Mouse (Mus musculus) CH12.LX (cell line): Measurements from ENCODE around the gene Dbi. TPM values are rescaled to one million over a fixed set of nuclear protein-coding genes. Genes with fewer than 3 reads are reported as not detected.

Experiments
- DNase-seq: peaks from one replicate; pipeline ENCODE4 v3.0.0-alpha.2; 2013; ENCODE audit errors: extremely low read depth
- H3K27ac ChIP-seq: 2 replicates; pipeline ENCODE4 v1.5.1; 2012; ENCODE audit warnings: low read depth, mild to moderate bottlenecking, control low read depth, moderate library complexity; ENCODE audit not compliant: insufficient read depth
- H3K27me3 ChIP-seq: replicated peaks from 2 replicates; pipeline ENCODE3; 2012; ENCODE audit warnings: inconsistent platforms
- H3K36me3 ChIP-seq, 2 experiments: replicated peaks in 1 of 2; 2 replicates each; pipeline versions ENCODE3 to v1.6.1; 2012; ENCODE audit warnings: inconsistent platforms in 1 of 2, low read length in 1 of 2, mild to moderate bottlenecking in 1 of 2, mixed read lengths in 1 of 2, moderate library complexity in 1 of 2; ENCODE audit not compliant: control insufficient read depth in 1 of 2, insufficient read depth in 1 of 2
- H3K4me1 ChIP-seq, 2 experiments: 2 replicates each; pipeline ENCODE4 v1.6.1; 2012; ENCODE audit warnings: inconsistent platforms in 1 of 2, moderate library complexity in 1 of 2; ENCODE audit not compliant: insufficient read depth in 2 of 2, control insufficient read depth in 1 of 2
- H3K4me2 ChIP-seq: 2 replicates; pipeline ENCODE4 v1.6.1; 2012; ENCODE audit warnings: low read depth, mild to moderate bottlenecking, control low read depth; ENCODE audit not compliant: poor library complexity, insufficient read depth, severe bottlenecking
- H3K4me3 ChIP-seq, 3 experiments: fragments of 150-350 bp in 1 of 3; sonication (generic) in 1 of 3; replicated peaks in 1 of 3; 2 replicates each; pipeline versions ENCODE3 to v1.5.1; 2011 to 2012; ENCODE audit warnings: low read depth in 2 of 3, low read length in 2 of 3, mild to moderate bottlenecking in 2 of 3, moderate library complexity in 2 of 3, control low read depth in 1 of 3, improper control_type of control experiment in 1 of 3, inconsistent platforms in 1 of 3, mixed read lengths in 1 of 3; ENCODE audit not compliant: poor library complexity in 1 of 3
- H3K79me2 ChIP-seq: replicated peaks from 2 replicates; pipeline ENCODE4 v1.6.1; 2012; ENCODE audit warnings: mild to moderate bottlenecking, moderate library complexity; ENCODE audit not compliant: control insufficient read depth, poor library complexity, insufficient read depth, severe bottlenecking; ENCODE audit errors: extremely low read depth
- H3K9ac ChIP-seq: 2 replicates; pipeline ENCODE4 v1.6.1; 2012; ENCODE audit warnings: low read depth, mild to moderate bottlenecking, control low read depth, moderate library complexity; ENCODE audit not compliant: insufficient read depth
- H3K9me3 ChIP-seq: replicated peaks from 2 replicates; pipeline ENCODE3; 2012; ENCODE audit warnings: low read length, inconsistent platforms, mixed read lengths
- BHLHE40 ChIP-seq: IDR thresholded peaks from 2 replicates; pipeline ENCODE4 v1.6.1; 2011; ENCODE audit warnings: mild to moderate bottlenecking, low read depth, low read length, improper control_type of control experiment
- CHD2 ChIP-seq: IDR thresholded peaks from 2 replicates; pipeline ENCODE4 v1.6.1; 2011; ENCODE audit warnings: low read length, improper control_type of control experiment
- E2F4 ChIP-seq: IDR thresholded peaks from 2 replicates; pipeline ENCODE4 v1.6.1; 2011; ENCODE audit warnings: low read depth, low read length, improper control_type of control experiment; ENCODE audit not compliant: insufficient replicate concordance
- ELF1 ChIP-seq: IDR thresholded peaks from 2 replicates; pipeline ENCODE4 v1.6.1; 2014; ENCODE audit warnings: low read depth, mild to moderate bottlenecking, inconsistent platforms, low read length, improper control_type of control experiment
- EP300 ChIP-seq: IDR thresholded peaks from 2 replicates; pipeline ENCODE4 v1.6.1; 2011; ENCODE audit warnings: low read length, improper control_type of control experiment
- ETS1 ChIP-seq: conservative IDR thresholded peaks from 2 replicates; pipeline ENCODE4 v1.6.1; 2012; ENCODE audit warnings: low read depth, mild to moderate bottlenecking, inconsistent platforms, low read length, improper control_type of control experiment, moderate library complexity
- JUN ChIP-seq: IDR thresholded peaks from 2 replicates; pipeline ENCODE4 v1.6.1; 2011; ENCODE audit warnings: low read depth, mild to moderate bottlenecking, low read length, improper control_type of control experiment, moderate library complexity; ENCODE audit not compliant: insufficient read depth
- MAX ChIP-seq: IDR thresholded peaks from 2 replicates; pipeline ENCODE4 v1.6.1; 2011; ENCODE audit warnings: low read length, improper control_type of control experiment
- MEF2A ChIP-seq: IDR thresholded peaks from 2 replicates; pipeline ENCODE4 v1.6.1; 2014; ENCODE audit warnings: low read depth, mild to moderate bottlenecking, inconsistent platforms, low read length, improper control_type of control experiment, borderline replicate concordance
- MXI1 ChIP-seq: IDR thresholded peaks from 2 replicates; pipeline ENCODE4 v1.6.1; 2011; ENCODE audit warnings: mild to moderate bottlenecking, low read depth, low read length, improper control_type of control experiment
- MYC ChIP-seq: IDR thresholded peaks from 2 replicates; pipeline ENCODE4 v1.6.1; 2011; ENCODE audit warnings: low read depth, mild to moderate bottlenecking, improper control_type of control experiment, low read length
- NELFE ChIP-seq: IDR thresholded peaks from 2 replicates; pipeline ENCODE4 v1.6.1; 2011; ENCODE audit warnings: low read depth, low read length, improper control_type of control experiment
- POLR2A ChIP-seq: IDR thresholded peaks from 2 replicates; pipeline ENCODE4 v1.6.1; 2011; ENCODE audit warnings: low read depth, mild to moderate bottlenecking, improper control_type of control experiment, low read length
- POLR2AphosphoS2 ChIP-seq: IDR thresholded peaks from 2 replicates; pipeline ENCODE4 v1.6.1; 2011; ENCODE audit warnings: low read depth, low read length, improper control_type of control experiment
- RAD21 ChIP-seq: IDR thresholded peaks from 2 replicates; pipeline ENCODE4 v1.6.1; 2011; ENCODE audit warnings: low read depth, mild to moderate bottlenecking, low read length, improper control_type of control experiment, moderate library complexity
- RCOR1 ChIP-seq: conservative IDR thresholded peaks from 2 replicates; pipeline ENCODE4 v1.6.1; 2012; ENCODE audit warnings: low read depth, mild to moderate bottlenecking, inconsistent platforms, low read length, improper control_type of control experiment
- SMC3 ChIP-seq: IDR thresholded peaks from 2 replicates; pipeline ENCODE4 v1.6.1; 2011; ENCODE audit warnings: low read depth, low read length, improper control_type of control experiment
- TBP ChIP-seq: conservative IDR thresholded peaks from 2 replicates; pipeline ENCODE4 v1.6.1; 2011; ENCODE audit warnings: low read depth, low read length, improper control_type of control experiment
- TCF12 ChIP-seq: IDR thresholded peaks from 2 replicates; pipeline ENCODE4 v1.6.1; 2014; ENCODE audit warnings: low read depth, mild to moderate bottlenecking, inconsistent platforms, low read length, improper control_type of control experiment
- UBTF ChIP-seq: IDR thresholded peaks from 2 replicates; pipeline ENCODE4 v1.6.1; 2012; ENCODE audit warnings: low read depth, mild to moderate bottlenecking, inconsistent platforms, low read length, improper control_type of control experiment, moderate library complexity
- USF2 ChIP-seq: conservative IDR thresholded peaks from 2 replicates; pipeline ENCODE4 v1.6.1; 2011; ENCODE audit warnings: low read depth, low read length, improper control_type of control experiment
- ZC3H11A ChIP-seq: IDR thresholded peaks from 2 replicates; pipeline ENCODE4 v1.6.1; 2012; ENCODE audit warnings: low read depth, mild to moderate bottlenecking, inconsistent platforms, low read length, improper control_type of control experiment
- ZKSCAN1 ChIP-seq: IDR thresholded peaks from 2 replicates; pipeline ENCODE4 v1.6.1; 2012; ENCODE audit warnings: low read depth, inconsistent platforms, low read length, improper control_type of control experiment, borderline replicate concordance
- ZNF384 ChIP-seq: IDR thresholded peaks from 2 replicates; pipeline ENCODE4 v1.6.1; 2012; ENCODE audit warnings: low read depth, low read length, improper control_type of control experiment, inconsistent platforms
- dilution Hi-C: fragments of 300-500 bp; cut with MboI; formaldehyde crosslinking; loops from 2 replicates; pipeline ENCODE4 v1.14.3; 2020; ENCODE audit warnings: low sequenced_read_pairs; ENCODE audit not compliant: extremely low pct_unique_long_range_greater_than_20kb, extremely low pct_ligation_motif_present
- in situ Hi-C: fragments of 300-500 bp; cut with MboI; formaldehyde crosslinking; loops from 3 replicates; pipeline ENCODE4 v1.14.3; 2019; ENCODE audit warnings: low sequenced_read_pairs, low pct_ligation_motif_present, low pct_unique_long_range_greater_than_20kb, mixed read lengths
- polyA plus RNA-seq: library from polyadenylated mRNA; unstranded; fragments of >175 nt; gene quantifications from 2 replicates; pipeline ENCODE4 v1.2.1, GENCODE M21; 2012; ENCODE audit warnings: low read depth; ENCODE audit not compliant: insufficient read length
- total RNA-seq, 2 experiments: library from RNA; depleted of rRNA; stranded (reverse); fragments of 300-350 nt in 1 of 2; fragments of >200 nt in 1 of 2; gene quantifications; 2 replicates each; pipeline ENCODE4 v1.2.3; 2012 to 2014

Dbi gene
- total and polyA plus RNA-seq, 3 experiments = 346 to 499 (median 357) TPM

- Histone ChIP-seq H3K79me2 (no peaks in the 10 kb centered on the region), H3K27me3 (no peaks in the 10 kb centered on the region), H3K27ac (no peak overlapping the region), H3K9ac (no peak overlapping the region), H3K4me3 (no peak overlapping the region), H3K4me1 (no peaks in the 10 kb centered on the region), H3K9me3 (no peaks in the 10 kb centered on the region), H3K36me3 (no peaks in the 10 kb centered on the region), H3K4me2 (no peak overlapping the region)
- dilution Hi-C loops = no loop called here
- TF ChIP-seq JUN (no peak), MAX (no peak), CHD2 (no peak), MXI1 (no peak), UBTF (no peak), MEF2A (no peak), POLR2A (no peak), RAD21 (no peak), ELF1 (no peak), BHLHE40 (no peak), NELFE (no peak), POLR2AphosphoS2 (no peak), RCOR1 (no peak), TCF12 (no peak)
- in situ Hi-C loops = no loop called here
- no peak for DNase-seq
Observed at GRCm38 (mm10) chr1:120066625-120067024, 54.3 kb downstream of the Dbi start.

GRCm38 (mm10) chr1:120066159-120066558 is 54.7 kb downstream of the Dbi start:
- in situ Hi-C loops (no loop called here), dilution Hi-C loops (no loop called here)
- H3K9me3 ChIP-seq = no peaks in the 10 kb centered on the region
- no peak overlapping the region for H3K27ac ChIP-seq
- H3K4me2 ChIP-seq = no peak overlapping the region
- TF ChIP-seq TBP = no peak
- TF ChIP-seq MYC = no peak
- no peak for TF ChIP-seq E2F4
- TF ChIP-seq ZNF384 = no peak
- no peak for TF ChIP-seq RAD21
- TF ChIP-seq ZC3H11A = no peak
- no peak for TF ChIP-seq USF2
- TF ChIP-seq MEF2A = no peak
- TF ChIP-seq ETS1 = no peak
- TF ChIP-seq SMC3 = no peak
- TF ChIP-seq ZKSCAN1 = no peak
- TF ChIP-seq EP300 = no peak
- no peaks in the 10 kb centered on the region for H3K4me1 ChIP-seq
- H3K27me3 ChIP-seq = no peaks in the 10 kb centered on the region
- no peaks in the 10 kb centered on the region for H3K36me3 ChIP-seq
- H3K4me3 ChIP-seq = no peak overlapping the region
- H3K79me2 ChIP-seq = no peaks in the 10 kb centered on the region
- DNase-seq = no peak
- H3K9ac ChIP-seq = no peak overlapping the region
